Mouse (Mus musculus) heart, embryonic 13.5 days (tissue): ENCODE data around the gene Dyrk2. TPM values are rescaled to one million over a fixed set of nuclear protein-coding genes. Genes with fewer than 3 reads are reported as not detected.
A peak's percentile ranks its signal among the peaks of the same experiment; 100 is the strongest.

Source experiments
- ATAC-seq: fragments of 200-750 bp; cut with Nextera tagmentation; 2 replicates; pipeline ENCODE4 v1.8.0; 2017; ENCODE audit warnings: moderate TSS enrichment; ENCODE audit not compliant: insufficient number of reproducible peaks, low FRiP score, low TSS enrichment; ENCODE audit errors: extremely low read depth
- H3K27ac ChIP-seq: fragments of 300-500 bp; sonication (generic); replicated peaks from 2 replicates; pipeline ENCODE4 v1.5.1; 2015; ENCODE audit warnings: moderate library complexity, mild to moderate bottlenecking, inconsistent platforms
- H3K27me3 ChIP-seq: fragments of 300-500 bp; sonication (generic); replicated peaks from 2 replicates; pipeline ENCODE4 v1.6.1; 2015; ENCODE audit warnings: mild to moderate bottlenecking, inconsistent platforms
- H3K36me3 ChIP-seq: fragments of 300-500 bp; sonication (generic); 2 replicates; pipeline ENCODE4 v1.6.1; 2015; ENCODE audit warnings: mild to moderate bottlenecking, inconsistent platforms
- H3K4me1 ChIP-seq: fragments of 300-500 bp; sonication (generic); 2 replicates; pipeline ENCODE4 v1.6.1; 2015; ENCODE audit warnings: inconsistent platforms
- H3K4me2 ChIP-seq: fragments of 300-500 bp; sonication (generic); 2 replicates; pipeline ENCODE4 v1.6.1; 2015; ENCODE audit warnings: inconsistent platforms, mild to moderate bottlenecking, moderate library complexity
- H3K4me3 ChIP-seq: fragments of 300-500 bp; sonication (generic); 2 replicates; pipeline ENCODE4 v1.5.1; 2015; ENCODE audit warnings: moderate library complexity, mild to moderate bottlenecking, inconsistent platforms
- H3K9ac ChIP-seq: fragments of 300-500 bp; sonication (generic); 2 replicates; pipeline ENCODE4 v1.6.1; 2015; ENCODE audit warnings: inconsistent platforms, mild to moderate bottlenecking, moderate library complexity
- H3K9me3 ChIP-seq: fragments of 300-500 bp; sonication (generic); 2 replicates; pipeline ENCODE4 v1.6.1; 2016; ENCODE audit warnings: inconsistent platforms
- WGBS: fragments of 180-500 bp; shearing (Covaris S2); methylation state at CpG from one replicate; pipeline ENCODE4 v1.1.7; 2015; ENCODE audit warnings: mixed read lengths; 5-methylcytosine and 5-hydroxymethylcytosine counted together
- polyA plus RNA-seq: library from polyadenylated mRNA; unstranded; fragments of >200 nt; fragmentation: Nextera tagmentation; extraction: Ambion mirVana; gene quantifications from 2 replicates; pipeline ENCODE4 v1.2.1, GENCODE M21; 2015

The Dyrk2 gene
- polyA plus RNA-seq, 1 experiment from 2014 or later, result 8.4 TPM

- Histone ChIP-seq H3K36me3 (no peaks in the 10 kb centered on the region), H3K27me3 (no peaks in the 10 kb centered on the region), H3K4me2 (no peak overlapping the region), H3K4me1 (peaks cover 21% of the 10 kb centered on the region), H3K9ac (no peak overlapping the region), H3K27ac (no peak overlapping the region), H3K4me3 (no peak overlapping the region), H3K9me3 (no peaks in the 10 kb centered on the region)
- ATAC-seq, result no peak
- WGBS, result 86% methylated on average over 9 of the region's 9 CpGs
These were observed 29.4 kb downstream of the Dyrk2 start for GRCm38 (mm10) chr10:118840598-118840997.

- WGBS, result 65% methylated on average over 19 of the region's 19 CpGs
- no peaks in the 10 kb centered on the region for H3K36me3 ChIP-seq
- peak overlapping the region; percentile 66 for H3K27ac ChIP-seq
- H3K4me1 ChIP-seq, result peaks cover 21% of the 10 kb centered on the region
- H3K27me3 ChIP-seq, result no peaks in the 10 kb centered on the region
- ATAC-seq, result no peak
- H3K4me3 ChIP-seq, result peak overlapping the region; percentile 20
- 0 out of 2 replicates have a peak overlapping the region, but pooled peaks have one; percentile 24 for H3K9ac ChIP-seq
- H3K4me2 ChIP-seq, result peak overlapping the region; percentile 49
- no peaks in the 10 kb centered on the region for H3K9me3 ChIP-seq
These were observed 30.5 kb downstream of the Dyrk2 start for GRCm38 (mm10) chr10:118839343-118840141.

DNA sequence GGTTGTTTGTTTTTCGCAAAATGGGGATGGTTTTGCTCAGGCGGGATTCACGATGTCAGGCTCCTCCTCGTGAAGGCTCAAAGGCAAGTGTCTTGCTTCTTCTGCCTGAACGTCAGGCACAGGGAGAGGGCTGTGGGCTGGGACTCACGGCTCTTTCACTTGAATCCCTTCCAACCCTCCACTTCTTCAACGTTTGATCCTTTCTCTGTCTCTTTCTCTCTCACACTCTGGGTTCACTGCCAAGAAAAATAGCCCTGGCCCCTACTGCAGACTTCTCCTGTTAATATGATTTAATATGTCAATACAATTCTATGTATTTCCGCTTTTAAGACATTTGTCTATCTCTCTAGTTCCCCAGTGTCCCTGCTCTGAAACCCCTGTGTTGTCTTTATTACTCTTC lies 32.4 kb downstream of the Dyrk2 start:
- H3K4me2 ChIP-seq, result no peak overlapping the region
- H3K27me3 ChIP-seq, result no peaks in the 10 kb centered on the region
- no peaks in the 10 kb centered on the region for H3K36me3 ChIP-seq
- H3K4me3 ChIP-seq, result no peak overlapping the region
- 53% methylated on average over 8 of the region's 8 CpGs for WGBS
- no peak for ATAC-seq
- no peak overlapping the region for H3K27ac ChIP-seq
- no peaks in the 10 kb centered on the region for H3K9me3 ChIP-seq
- peaks cover 21% of the 10 kb centered on the region for H3K4me1 ChIP-seq
- H3K9ac ChIP-seq, result no peak overlapping the region

GRCm38 (mm10) chr10:118831190-118831589 lies 38.8 kb downstream of the Dyrk2 start:
- no peak overlapping the region for H3K4me3 ChIP-seq
- 64% methylated on average over 8 of the region's 8 CpGs for WGBS
- ATAC-seq, result no peak

DNA sequence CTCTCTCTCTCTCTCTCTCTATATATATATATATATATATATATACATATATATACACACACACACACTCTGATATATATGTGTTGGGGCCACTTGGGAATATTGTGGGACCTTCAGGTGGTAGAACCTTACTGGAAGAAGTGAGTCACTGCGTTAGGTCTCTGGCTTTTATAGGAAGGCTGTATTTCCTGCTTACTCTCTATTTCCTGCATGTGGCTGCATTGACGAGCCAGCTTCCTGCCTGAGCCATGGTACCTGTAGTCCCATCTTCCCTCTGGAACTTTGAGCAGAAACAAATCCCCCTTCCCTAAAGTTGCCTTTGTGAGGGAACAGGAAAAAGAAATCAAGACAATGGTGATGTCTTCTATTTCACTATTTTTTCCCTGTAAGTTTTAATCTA lies 40.4 kb downstream of the Dyrk2 start:
- Histone ChIP-seq H3K27ac (no peak overlapping the region), H3K9me3 (no peaks in the 10 kb centered on the region), H3K9ac (no peak overlapping the region), H3K4me3 (no peak overlapping the region), H3K36me3 (no peaks in the 10 kb centered on the region), H3K4me1 (peaks cover 11% of the 10 kb centered on the region), H3K27me3 (no peaks in the 10 kb centered on the region), H3K4me2 (no peak overlapping the region)
- 74% methylated on average over 2 of the region's 2 CpGs for whole genome bisulfite sequencing
- no peak for ATAC-seq

More at GRCm38 (mm10) chr10:118831190-118831589, 38.8 kb downstream of the Dyrk2 start:
- Histone ChIP-seq H3K27ac (no peak overlapping the region), H3K9me3 (no peaks in the 10 kb centered on the region), H3K4me1 (peaks cover 11% of the 10 kb centered on the region), H3K36me3 (no peaks in the 10 kb centered on the region), H3K27me3 (no peaks in the 10 kb centered on the region), H3K4me2 (no peak overlapping the region), H3K9ac (no peak overlapping the region)

DNA sequence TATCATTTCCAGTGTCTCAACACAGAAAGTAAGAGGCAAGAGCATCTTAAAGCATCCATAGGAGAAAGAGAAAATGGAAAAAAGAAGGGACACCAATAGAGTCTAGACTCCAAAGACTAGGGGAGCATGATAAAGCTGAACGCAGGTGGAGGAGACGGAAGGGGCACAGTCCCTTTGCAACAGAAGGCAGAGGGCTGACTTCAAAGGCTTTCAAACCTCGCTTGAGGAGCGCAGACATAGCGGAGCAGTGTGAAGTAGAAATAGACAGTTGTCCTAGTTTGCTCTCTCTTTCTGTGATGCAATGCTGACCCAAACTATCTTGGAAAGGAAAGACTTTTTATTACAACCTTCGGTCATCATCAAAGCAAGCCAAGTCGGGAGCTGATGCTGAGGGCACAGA lies 42.9 kb downstream of the Dyrk2 start:
- no peak overlapping the region for H3K4me2 ChIP-seq
- H3K4me1 ChIP-seq, result peaks cover 11% of the 10 kb centered on the region
- H3K27me3 ChIP-seq, result no peaks in the 10 kb centered on the region; the same call in 1 of the 2 replicates
- no peak overlapping the region for H3K9ac ChIP-seq
- no peak for ATAC-seq
- WGBS, result 80% methylated on average over 7 of the region's 7 CpGs
- no peak overlapping the region for H3K27ac ChIP-seq
- no peaks in the 10 kb centered on the region for H3K9me3 ChIP-seq
- no peak overlapping the region for H3K4me3 ChIP-seq
- no peaks in the 10 kb centered on the region for H3K36me3 ChIP-seq

DNA sequence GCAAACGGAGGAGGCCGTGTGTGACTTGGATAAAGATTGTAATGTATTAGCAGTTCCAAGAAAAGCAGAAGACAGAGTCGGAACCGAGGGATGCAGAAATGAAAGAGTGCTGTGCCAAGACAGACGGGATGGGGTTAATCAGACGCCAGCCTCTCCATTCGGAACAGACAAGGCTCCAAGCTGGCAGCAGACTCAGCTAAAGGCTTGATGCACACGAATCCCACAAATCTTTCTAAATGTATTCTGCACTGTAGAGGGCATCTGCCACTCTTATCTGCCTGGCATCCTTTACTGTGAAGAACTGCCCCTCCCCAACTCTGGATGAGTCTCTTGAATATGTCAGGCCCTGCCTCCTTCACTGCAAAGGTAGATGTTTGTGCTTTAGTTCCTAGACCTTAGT lies 45.2 kb downstream of the Dyrk2 start:
- H3K9ac ChIP-seq, result no peak overlapping the region
- H3K4me2 ChIP-seq, result no peak overlapping the region
- no peaks in the 10 kb centered on the region for H3K36me3 ChIP-seq
- H3K27ac ChIP-seq, result no peak overlapping the region
- no peaks in the 10 kb centered on the region; the same call in 1 of the 2 replicates for H3K27me3 ChIP-seq
- peaks cover 8% of the 10 kb centered on the region for H3K4me1 ChIP-seq
- 74% methylated on average over 8 of the region's 8 CpGs for WGBS
- ATAC-seq, result no peak
- no peak overlapping the region for H3K4me3 ChIP-seq
- no peaks in the 10 kb centered on the region for H3K9me3 ChIP-seq

GRCm38 (mm10) chr10:118820901-118821300 lies 49.1 kb downstream of the Dyrk2 start:
- no peak overlapping the region for H3K4me3 ChIP-seq
- H3K9me3 ChIP-seq, result no peaks in the 10 kb centered on the region
- no peak overlapping the region for H3K27ac ChIP-seq
- no peaks in the 10 kb centered on the region; the same call in 1 of the 2 replicates for H3K27me3 ChIP-seq
- no peak overlapping the region for H3K9ac ChIP-seq
- no peaks in the 10 kb centered on the region for H3K36me3 ChIP-seq
- WGBS, result 42% methylated on average over 7 of the region's 7 CpGs
- H3K4me1 ChIP-seq, result peaks cover 9% of the 10 kb centered on the region
- ATAC-seq, result peak; percentile 66; the same call in 1 of the 2 replicates
- H3K4me2 ChIP-seq, result no peak overlapping the region

DNA sequence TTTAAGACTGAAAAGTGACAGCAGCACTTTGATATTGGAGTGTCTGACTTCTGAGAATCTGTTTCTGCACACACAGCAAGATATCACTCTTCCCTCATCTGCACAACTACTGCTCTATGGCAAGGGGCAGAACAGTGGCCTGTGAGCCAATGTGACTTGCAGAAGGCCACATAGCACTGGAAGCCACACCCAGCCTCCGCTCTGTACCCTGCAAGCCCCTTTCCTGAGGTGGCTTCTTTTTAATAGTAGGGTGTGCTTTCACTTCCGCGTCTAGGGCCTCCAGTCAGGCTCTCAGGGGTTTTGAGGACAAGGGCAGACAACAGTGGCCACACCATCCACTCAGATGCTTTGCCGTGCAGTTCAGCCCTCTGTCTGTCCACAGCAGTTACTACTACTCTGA lies 50.2 kb downstream of the Dyrk2 start:
- no peak overlapping the region for H3K27ac ChIP-seq

GRCm38 (mm10) chr10:118817089-118817488 lies 52.9 kb downstream of the Dyrk2 start:
- H3K36me3 ChIP-seq, result no peaks in the 10 kb centered on the region
- no peak overlapping the region for H3K9ac ChIP-seq
- H3K4me1 ChIP-seq, result peaks cover 14% of the 10 kb centered on the region
- 87% methylated on average over 6 of the region's 6 CpGs for WGBS
- no peak overlapping the region for H3K4me2 ChIP-seq
- H3K9me3 ChIP-seq, result no peaks in the 10 kb centered on the region
- ATAC-seq, result no peak
- no peak overlapping the region for H3K4me3 ChIP-seq
- no peak overlapping the region for H3K27ac ChIP-seq
- H3K27me3 ChIP-seq, result no peaks in the 10 kb centered on the region

More for the DNA sequence above, 50.2 kb downstream of the Dyrk2 start:
- H3K9ac ChIP-seq, result no peak overlapping the region
- H3K4me3 ChIP-seq, result no peak overlapping the region
- peaks cover 9% of the 10 kb centered on the region for H3K4me1 ChIP-seq
- H3K9me3 ChIP-seq, result no peaks in the 10 kb centered on the region
- no peak overlapping the region for H3K4me2 ChIP-seq
- WGBS, result 73% methylated on average over 4 of the region's 4 CpGs
- H3K27me3 ChIP-seq, result no peaks in the 10 kb centered on the region; the same call in 1 of the 2 replicates
- no peaks in the 10 kb centered on the region for H3K36me3 ChIP-seq
- no peak for ATAC-seq

GRCm38 (mm10) chr10:118811945-118812344 lies 58.1 kb downstream of the Dyrk2 start:
- no peaks in the 10 kb centered on the region for H3K36me3 ChIP-seq
- H3K9ac ChIP-seq, result no peak overlapping the region
- no peak for ATAC-seq
- 33% methylated on average over 6 of the region's 6 CpGs for WGBS
- no peaks in the 10 kb centered on the region for H3K9me3 ChIP-seq
- no peaks in the 10 kb centered on the region for H3K27me3 ChIP-seq
- H3K4me2 ChIP-seq, result peak overlapping the region; percentile 41; the same call in 1 of the 2 replicates
- H3K4me3 ChIP-seq, result no peak overlapping the region
- H3K27ac ChIP-seq, result peak overlapping the region; percentile 16; the same call in 1 of the 2 replicates
- H3K4me1 ChIP-seq, result peaks cover 20% of the 10 kb centered on the region
